24 mouse cellular contexts compared by ENCODE assay signal in the genomic region with DNA sequence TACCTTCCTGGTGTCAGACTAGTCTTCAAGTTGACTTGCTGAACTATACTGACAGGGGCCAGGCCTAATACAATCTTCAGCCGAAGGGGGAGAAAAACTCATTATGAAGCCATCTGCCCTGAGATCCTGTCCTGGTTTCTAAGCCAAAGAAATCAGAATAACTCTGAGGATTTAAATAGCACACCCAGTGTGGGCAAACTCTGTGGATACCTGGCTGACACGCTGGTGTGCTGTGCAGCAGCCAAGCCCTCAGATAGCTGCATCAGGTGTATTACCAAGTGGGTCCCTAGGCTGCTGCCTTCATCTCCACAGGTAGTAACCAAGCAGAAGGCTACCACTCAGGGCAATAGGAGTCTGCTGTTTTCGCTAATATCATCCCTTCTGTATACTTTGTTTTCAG. TPM values are rescaled to one million over a fixed set of nuclear protein-coding genes. Genes with fewer than 3 reads are reported as not detected.
"Had no signal": no experiment of that assay in that cellular context is flagged by ENCODE, and none has a peak within 500 bp of the region (broad histone marks: within the 10 kb centered on the region; RNA-seq: fewer than 3 reads in every experiment).

No protein-coding gene starts in this region.

- H3K27me3 ChIP-seq: liver, embryonic 15.5 days; midbrain, embryonic 13.5 days; neural tube, embryonic 13.5 days had no signal

- ATAC-seq: lung, postnatal 0 days; midbrain, embryonic 13.5 days had no signal

- H3K36me3 ChIP-seq: limb, embryonic 10.5 days; liver, embryonic 15.5 days; midbrain, embryonic 13.5 days; neural tube, embryonic 13.5 days had no signal

- H3K4me3 ChIP-seq: limb, embryonic 10.5 days; liver, embryonic 15.5 days; midbrain, embryonic 13.5 days; neural tube, embryonic 13.5 days had no signal

- H3K4me2 ChIP-seq: liver, embryonic 11.5 days; liver, embryonic 15.5 days; midbrain, embryonic 13.5 days; neural tube, embryonic 13.5 days had no signal

- H3K9me3 ChIP-seq: limb, embryonic 10.5 days; liver, embryonic 15.5 days; midbrain, embryonic 13.5 days; neural tube, embryonic 13.5 days had no signal

- H3K4me1 ChIP-seq: liver, embryonic 15.5 days; neural tube, embryonic 13.5 days had no signal

- DNase-seq: kidney, adult 9 months; kidney, postnatal 36 days; lung, adult 2 months; lung, postnatal 36 days; right cerebral cortex, adult 18-20 months; right cerebral cortex, postnatal 25 days; thymus, postnatal 14 days had no signal

- H3K27ac ChIP-seq: kidney, postnatal 0 days; layer of hippocampus, adult 2 months; limb, embryonic 10.5 days; liver, embryonic 15.5 days; midbrain, embryonic 13.5 days; neural tube, embryonic 13.5 days; stomach, postnatal 0 days had no signal

- H3K9ac ChIP-seq: liver, embryonic 15.5 days; midbrain, embryonic 13.5 days; neural tube, embryonic 13.5 days had no signal

RNA-seq across cellular contexts. Expression of gene Lmntd1, which starts 1.5 kb away (rescaled TPM):
- total RNA-seq: megakaryocyte progenitor cell, adult 5-6 weeks; monocyte, adult 5-6 weeks had no signal
- polyA plus RNA-seq: liver, embryonic 11.5 days; liver, embryonic 15.5 days; small intestine, adult 2 months had no signal

RNA-seq across cellular contexts. Expression of gene Tuba3b, which starts 2.9 kb away (rescaled TPM):
- total RNA-seq: layer of hippocampus, adult 2 months; layer of hippocampus, postnatal 10 days; left cerebral cortex, adult 18-20 months; left cerebral cortex, postnatal 14 days; megakaryocyte progenitor cell, adult 5-6 weeks; monocyte, adult 5-6 weeks had no signal
- polyA plus RNA-seq: kidney, postnatal 0 days; limb, embryonic 10.5 days; limb, embryonic 14.5 days; lung, postnatal 0 days; midbrain, embryonic 13.5 days; neural tube, embryonic 13.5 days; small intestine, adult 2 months; stomach, postnatal 0 days; urinary bladder, adult 2 months had no signal
